Mouse (Mus musculus) limb, embryonic 13.5 days (tissue): ENCODE measurements around the gene Vav2. TPM values are rescaled to one million over a fixed set of nuclear protein-coding genes. Genes with fewer than 3 reads are reported as not detected.

Experiments used
- ATAC-seq: fragments of 200-750 bp; cut with Nextera tagmentation; 2 replicates; pipeline ENCODE4 v1.8.0; 2017; ENCODE audit warnings: low read depth, moderate number of reproducible peaks, moderate TSS enrichment; ENCODE audit not compliant: low FRiP score
- H3K27ac ChIP-seq: fragments of 300-500 bp; sonication (generic); 2 replicates; pipeline ENCODE4 v1.5.1; 2015; ENCODE audit warnings: inconsistent platforms, mild to moderate bottlenecking, moderate library complexity
- H3K27me3 ChIP-seq: fragments of 300-500 bp; sonication (generic); 2 replicates; pipeline ENCODE4 v1.6.1; 2015; ENCODE audit warnings: mild to moderate bottlenecking, inconsistent platforms
- H3K36me3 ChIP-seq: fragments of 300-500 bp; sonication (generic); 2 replicates; pipeline ENCODE4 v1.6.1; 2015; ENCODE audit warnings: inconsistent platforms, mild to moderate bottlenecking, moderate library complexity
- H3K4me1 ChIP-seq: fragments of 300-500 bp; sonication (generic); 2 replicates; pipeline ENCODE4 v1.6.1; 2015; ENCODE audit warnings: inconsistent platforms
- H3K4me2 ChIP-seq: fragments of 300-500 bp; sonication (generic); replicated peaks from 2 replicates; pipeline ENCODE4 v1.6.1; 2015; ENCODE audit warnings: inconsistent platforms, mild to moderate bottlenecking, moderate library complexity
- H3K4me3 ChIP-seq: fragments of 300-500 bp; sonication (generic); 2 replicates; pipeline ENCODE4 v1.5.1; 2015; ENCODE audit warnings: moderate library complexity, mild to moderate bottlenecking, inconsistent platforms
- H3K9ac ChIP-seq: fragments of 300-500 bp; sonication (generic); 2 replicates; pipeline ENCODE4 v1.6.1; 2015; ENCODE audit warnings: mild to moderate bottlenecking, inconsistent platforms
- H3K9me3 ChIP-seq: fragments of 300-500 bp; sonication (generic); 2 replicates; pipeline ENCODE4 v1.6.1; 2016; ENCODE audit warnings: inconsistent platforms
- WGBS: fragments of 180-500 bp; shearing (Covaris S2); methylation state at CpG from one replicate; pipeline ENCODE4 v1.1.7; 2015; 5-methylcytosine and 5-hydroxymethylcytosine counted together
- polyA plus RNA-seq: library from polyadenylated mRNA; unstranded; fragments of >200 nt; fragmentation: Nextera tagmentation; extraction: Ambion mirVana; gene quantifications from 2 replicates; pipeline ENCODE4 v1.2.1, GENCODE M21; 2015

Vav2 gene
- polyA plus RNA-seq, 1 experiment from 2014 or later: 5.7 TPM

DNA sequence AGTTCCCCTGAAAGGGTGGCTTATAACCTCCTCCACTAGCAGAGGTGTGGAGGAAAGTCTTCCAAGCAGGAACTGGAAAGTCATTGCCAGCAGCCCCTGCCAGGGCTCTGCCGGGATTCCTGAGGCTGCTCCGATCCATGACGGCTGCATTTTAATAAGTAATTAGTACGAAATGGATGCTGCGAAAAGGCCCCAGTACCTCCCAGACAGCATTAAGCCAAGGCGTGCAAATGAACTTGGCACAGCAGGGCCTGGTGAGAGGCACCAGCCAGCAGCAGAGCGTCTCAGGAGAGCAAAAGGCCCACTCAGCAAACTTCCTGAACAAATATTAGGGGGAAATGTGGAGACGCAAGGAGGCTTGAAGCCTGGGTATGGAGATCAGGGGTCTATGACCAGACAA lies 49.7 kb downstream of the Vav2 start:
- H3K27ac ChIP-seq: no peak overlapping the region
- WGBS: 37% methylated on average over 8 of the region's 8 CpGs
- ATAC-seq: no peak

GRCm38 (mm10) chr2:27375141-27375540 lies 51.7 kb downstream of the Vav2 start:
- Histone ChIP-seq H3K4me2 (no peak overlapping the region), H3K27ac (no peak overlapping the region), H3K27me3 (no peaks in the 10 kb centered on the region), H3K4me3 (no peak overlapping the region), H3K4me1 (peaks cover 32% of the 10 kb centered on the region), H3K9me3 (no peaks in the 10 kb centered on the region), H3K9ac (no peak overlapping the region), H3K36me3 (no peaks in the 10 kb centered on the region)
- WGBS: 25% methylated on average over 3 of the region's 3 CpGs
- no peak for ATAC-seq

More for the DNA sequence above, 49.7 kb downstream of the Vav2 start:
- Histone ChIP-seq H3K4me1 (peaks cover 25% of the 10 kb centered on the region), H3K36me3 (no peaks in the 10 kb centered on the region), H3K4me3 (no peak overlapping the region), H3K9me3 (no peaks in the 10 kb centered on the region), H3K4me2 (no peak overlapping the region), H3K9ac (no peak overlapping the region), H3K27me3 (no peaks in the 10 kb centered on the region)

DNA sequence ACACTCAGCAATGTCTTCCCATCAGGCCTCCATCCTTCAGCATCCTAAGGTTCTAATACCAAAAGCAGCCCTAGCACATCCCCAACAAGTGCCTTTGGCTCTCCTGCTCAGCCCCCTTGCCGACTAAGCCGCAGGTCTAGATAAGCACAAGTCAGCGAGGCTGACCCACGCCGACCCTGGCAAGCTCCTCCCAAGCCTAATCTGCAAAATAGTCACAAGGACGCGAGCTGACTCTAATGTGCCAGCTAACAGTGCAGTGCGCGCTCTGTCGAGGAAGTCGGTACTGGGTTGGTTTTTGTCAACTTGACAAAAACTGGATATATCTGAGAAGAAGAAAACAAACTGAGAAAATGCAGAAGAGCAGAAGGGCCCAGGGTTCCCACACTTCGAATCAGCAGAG lies 53.5 kb downstream of the Vav2 start:
- Histone ChIP-seq H3K4me3 (no peak overlapping the region), H3K9ac (no peak overlapping the region), H3K9me3 (no peaks in the 10 kb centered on the region), H3K36me3 (no peaks in the 10 kb centered on the region), H3K27me3 (no peaks in the 10 kb centered on the region), H3K27ac (no peak overlapping the region), H3K4me1 (peaks cover 33% of the 10 kb centered on the region), H3K4me2 (no peak overlapping the region)
- WGBS: 55% methylated on average over 12 of the region's 12 CpGs
- no peak for ATAC-seq

- H3K4me2 ChIP-seq: no peak overlapping the region
- 83% methylated on average over 2 of the region's 2 CpGs for WGBS
- H3K9me3 ChIP-seq: no peaks in the 10 kb centered on the region
- ATAC-seq: no peak
- no peak overlapping the region for H3K27ac ChIP-seq
- H3K27me3 ChIP-seq: no peaks in the 10 kb centered on the region
- no peak overlapping the region for H3K9ac ChIP-seq
- peaks cover 18% of the 10 kb centered on the region for H3K4me1 ChIP-seq
- no peak overlapping the region for H3K4me3 ChIP-seq
- H3K36me3 ChIP-seq: no peaks in the 10 kb centered on the region
Measured at GRCm38 (mm10) chr2:27371450-27371849, 55.4 kb downstream of the Vav2 start.

DNA sequence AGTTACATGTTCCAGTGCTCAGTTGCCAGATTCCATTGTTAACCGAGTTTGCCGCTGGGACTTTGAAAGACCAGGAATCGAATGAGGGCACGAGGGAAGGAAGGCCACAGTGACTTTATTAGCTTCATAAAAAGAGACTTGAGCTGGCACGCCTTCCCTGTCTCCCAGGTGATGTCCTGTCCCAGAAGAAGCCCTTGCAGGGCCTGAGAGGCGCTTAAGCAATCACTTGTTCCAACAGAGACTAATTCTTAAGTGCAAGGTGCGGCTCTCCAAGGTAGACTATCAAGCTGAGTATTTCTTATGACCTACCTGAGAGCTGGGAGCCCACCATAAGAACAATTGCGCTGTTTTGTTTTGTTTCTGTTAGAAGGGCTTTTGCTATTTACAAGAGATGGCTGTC lies 57.9 kb downstream of the Vav2 start:
- no peak for ATAC-seq
- WGBS: 57% methylated on average over 8 of the region's 8 CpGs
- Histone ChIP-seq H3K27me3 (no peaks in the 10 kb centered on the region), H3K9me3 (no peaks in the 10 kb centered on the region), H3K4me1 (peaks cover 32% of the 10 kb centered on the region), H3K4me2 (no peak overlapping the region), H3K4me3 (no peak overlapping the region), H3K27ac (no peak overlapping the region), H3K9ac (no peak overlapping the region), H3K36me3 (no peaks in the 10 kb centered on the region)

DNA sequence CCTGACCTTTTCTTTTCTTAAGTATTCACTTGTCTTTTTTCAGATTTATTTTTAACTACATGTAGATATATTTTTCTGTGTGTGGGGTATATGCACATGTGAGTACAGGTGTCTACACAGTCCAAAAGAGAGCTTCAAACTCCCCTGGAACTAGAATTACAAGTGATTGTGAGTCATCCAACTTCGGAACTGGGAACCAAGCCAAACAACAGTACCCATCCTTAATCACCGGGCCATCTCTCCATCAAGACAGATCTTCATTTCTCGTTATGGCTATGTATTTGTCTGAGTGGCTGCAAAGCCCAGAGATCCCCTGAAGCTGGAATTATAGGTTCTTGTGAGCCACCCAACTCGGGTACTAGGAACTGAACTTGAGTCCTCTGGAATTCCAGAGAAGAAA lies 61.5 kb downstream of the Vav2 start:
- no peaks in the 10 kb centered on the region for H3K27me3 ChIP-seq
- no peak overlapping the region for H3K4me3 ChIP-seq
- no peak overlapping the region for H3K9ac ChIP-seq
- no peak overlapping the region for H3K27ac ChIP-seq
- no peaks in the 10 kb centered on the region for H3K36me3 ChIP-seq
- 88% methylated on average over 4 of the region's 4 CpGs for WGBS
- no peak overlapping the region for H3K4me2 ChIP-seq
- H3K9me3 ChIP-seq: no peaks in the 10 kb centered on the region
- ATAC-seq: no peak
- peaks cover 42% of the 10 kb centered on the region for H3K4me1 ChIP-seq

- no peak for ATAC-seq
- H3K4me3 ChIP-seq: no peak overlapping the region
- H3K9ac ChIP-seq: no peak overlapping the region
- H3K9me3 ChIP-seq: no peaks in the 10 kb centered on the region
- 22% methylated on average over 5 of the region's 5 CpGs for WGBS
- H3K27ac ChIP-seq: no peak overlapping the region
- no peaks in the 10 kb centered on the region for H3K27me3 ChIP-seq
- no peaks in the 10 kb centered on the region for H3K36me3 ChIP-seq
- H3K4me1 ChIP-seq: peaks cover 52% of the 10 kb centered on the region
- no peak overlapping the region for H3K4me2 ChIP-seq
Measured at GRCm38 (mm10) chr2:27361786-27362185, 65.0 kb downstream of the Vav2 start.

DNA sequence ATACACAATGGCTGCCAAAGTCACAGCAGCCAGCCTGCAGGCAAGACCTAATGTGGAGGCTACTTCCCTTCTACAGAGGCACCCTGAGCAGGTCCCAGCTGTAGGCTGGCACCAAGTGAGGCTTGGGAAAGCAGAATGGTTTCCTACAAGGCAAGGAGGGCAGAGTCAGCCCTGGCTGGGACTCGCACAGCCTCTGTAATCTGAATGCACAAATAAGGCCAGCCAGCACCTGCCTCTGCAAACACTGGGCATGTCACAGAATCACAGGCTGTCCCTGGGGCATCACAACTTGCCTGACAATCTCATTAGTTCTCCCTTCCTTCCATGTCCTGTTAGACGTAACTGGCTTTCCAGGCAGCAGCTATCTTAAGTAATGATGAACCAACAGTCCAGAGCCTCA lies 68.4 kb downstream of the Vav2 start:
- Histone ChIP-seq H3K9me3 (no peaks in the 10 kb centered on the region), H3K36me3 (no peaks in the 10 kb centered on the region), H3K9ac (no peak overlapping the region), H3K27me3 (no peaks in the 10 kb centered on the region), H3K4me2 (no peak overlapping the region), H3K4me3 (no peak overlapping the region), H3K27ac (no peak overlapping the region), H3K4me1 (peaks cover 45% of the 10 kb centered on the region)
- ATAC-seq: no peak
- WGBS: 55% methylated on average over 2 of the region's 2 CpGs

GRCm38 (mm10) chr2:27355684-27356083 lies 71.1 kb downstream of the Vav2 start:
- Histone ChIP-seq H3K4me2 (no peak overlapping the region), H3K27me3 (no peaks in the 10 kb centered on the region), H3K9ac (no peak overlapping the region), H3K4me3 (no peak overlapping the region), H3K4me1 (peaks cover 36% of the 10 kb centered on the region), H3K27ac (no peak overlapping the region), H3K36me3 (peaks cover 6% of the 10 kb centered on the region), H3K9me3 (peaks cover 6% of the 10 kb centered on the region; the same call in 1 of the 2 replicates)
- 35% methylated on average over 4 of the region's 4 CpGs for WGBS
- no peak for ATAC-seq

GRCm38 (mm10) chr2:27354610-27355211 lies 72.1 kb downstream of the Vav2 start:
- 75% methylated on average over 6 of the region's 6 CpGs for WGBS
- peaks cover 28% of the 10 kb centered on the region for H3K4me1 ChIP-seq
- ATAC-seq: no peak

GRCm38 (mm10) chr2:27352720-27353119 lies 74.1 kb downstream of the Vav2 start:
- H3K9me3 ChIP-seq: peaks cover 6% of the 10 kb centered on the region; the same call in 1 of the 2 replicates
- H3K4me3 ChIP-seq: no peak overlapping the region
- H3K4me1 ChIP-seq: peaks cover 16% of the 10 kb centered on the region
- H3K27me3 ChIP-seq: no peaks in the 10 kb centered on the region
- whole genome bisulfite sequencing: 88% methylated on average over 8 of the region's 8 CpGs
- no peak overlapping the region for H3K4me2 ChIP-seq
- no peak for ATAC-seq
- H3K36me3 ChIP-seq: peaks cover 19% of the 10 kb centered on the region
- no peak overlapping the region for H3K9ac ChIP-seq
- no peak overlapping the region for H3K27ac ChIP-seq

More at GRCm38 (mm10) chr2:27354610-27355211, 72.1 kb downstream of the Vav2 start:
- Histone ChIP-seq H3K4me3 (no peak overlapping the region), H3K9me3 (peaks cover 6% of the 10 kb centered on the region; the same call in 1 of the 2 replicates), H3K9ac (no peak overlapping the region), H3K27ac (no peak overlapping the region), H3K27me3 (no peaks in the 10 kb centered on the region), H3K36me3 (peaks cover 15% of the 10 kb centered on the region), H3K4me2 (no peak overlapping the region)

DNA sequence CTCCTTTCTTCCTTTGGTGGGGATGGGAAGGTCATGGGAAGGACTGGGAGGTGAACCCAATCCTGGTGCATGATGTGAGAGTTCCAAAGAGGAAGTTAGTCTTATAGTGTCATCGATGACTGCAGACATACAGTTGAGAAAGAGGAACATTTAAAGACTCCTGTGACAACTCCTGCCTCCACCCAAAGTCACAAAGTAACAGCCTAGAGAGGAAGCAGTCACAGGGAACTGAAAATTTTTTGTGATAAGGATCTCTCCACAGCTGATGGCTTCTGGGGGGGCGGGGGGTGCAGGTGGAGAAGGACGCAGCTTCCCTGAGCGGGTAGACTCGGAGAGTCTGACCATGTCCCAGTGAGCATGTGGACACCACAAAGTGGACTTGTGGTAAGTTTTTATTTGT lies 76.5 kb downstream of the Vav2 start:
- H3K4me3 ChIP-seq: no peak overlapping the region
- 94% methylated on average over 5 of the region's 5 CpGs for WGBS

DNA sequence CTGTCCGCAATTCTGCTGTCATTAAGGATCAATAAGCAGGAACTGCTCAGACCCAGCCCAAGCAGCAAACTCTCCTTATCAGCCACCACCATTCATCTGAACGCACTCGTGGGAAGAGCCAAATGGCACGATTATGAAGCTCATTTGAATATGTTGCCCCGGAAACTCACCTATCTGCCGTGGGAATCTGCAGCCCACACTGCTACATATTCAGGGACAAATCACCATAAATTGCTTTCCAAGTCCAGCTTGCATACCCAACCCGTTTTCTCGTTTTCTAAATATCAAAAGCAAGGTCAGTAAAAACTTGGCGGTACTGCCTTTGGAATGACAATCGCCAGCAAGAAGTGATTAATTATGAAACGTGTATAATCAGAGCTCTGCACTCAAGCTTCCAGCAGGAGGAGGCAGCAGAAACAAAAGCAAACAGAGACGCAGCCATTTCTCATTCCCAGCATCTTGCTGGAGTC lies 82.8 kb downstream of the Vav2 start:
- no peak overlapping the region for H3K27ac ChIP-seq
- WGBS: 74% methylated on average over 12 of the region's 12 CpGs
- H3K4me1 ChIP-seq: peaks cover 4% of the 10 kb centered on the region; the same call in 1 of the 2 replicates
- no peak overlapping the region for H3K9ac ChIP-seq
- no peak for ATAC-seq
- no peaks in the 10 kb centered on the region for H3K36me3 ChIP-seq
- no peaks in the 10 kb centered on the region for H3K9me3 ChIP-seq
- no peaks in the 10 kb centered on the region for H3K27me3 ChIP-seq
- no peak overlapping the region for H3K4me3 ChIP-seq
- H3K4me2 ChIP-seq: no peak overlapping the region

More for the DNA sequence above, 76.5 kb downstream of the Vav2 start:
- Histone ChIP-seq H3K36me3 (peaks cover 19% of the 10 kb centered on the region), H3K9ac (no peak overlapping the region), H3K4me1 (peaks cover 7% of the 10 kb centered on the region), H3K9me3 (peaks cover 6% of the 10 kb centered on the region; the same call in 1 of the 2 replicates), H3K27ac (no peak overlapping the region), H3K4me2 (no peak overlapping the region), H3K27me3 (no peaks in the 10 kb centered on the region)
- no peak for ATAC-seq
